Mouse (Mus musculus) forebrain, embryonic 12.5 days (tissue): ENCODE measurements around the gene Lrrc74b. TPM values are rescaled to one million over a fixed set of nuclear protein-coding genes. Genes with fewer than 3 reads are reported as not detected.

Experiments
- ATAC-seq: fragments of 200-750 bp; cut with Nextera tagmentation; 2 replicates; pipeline ENCODE4 v1.8.0; 2017; ENCODE audit warnings: moderate TSS enrichment; ENCODE audit not compliant: low FRiP score
- H3K27ac ChIP-seq: fragments of 300-500 bp; sonication (generic); 2 replicates; pipeline ENCODE4 v1.5.1; 2016; ENCODE audit warnings: mild to moderate bottlenecking
- H3K27me3 ChIP-seq: fragments of 300-500 bp; sonication (generic); 2 replicates; pipeline ENCODE4 v1.6.1; 2016; ENCODE audit warnings: mild to moderate bottlenecking
- H3K36me3 ChIP-seq: fragments of 300-500 bp; sonication (generic); replicated peaks from 2 replicates; pipeline ENCODE4 v1.6.1; 2016; ENCODE audit warnings: mild to moderate bottlenecking
- H3K4me1 ChIP-seq: fragments of 300-500 bp; sonication (generic); 2 replicates; pipeline ENCODE4 v1.6.1; 2016
- H3K4me2 ChIP-seq: fragments of 300-500 bp; sonication (generic); 2 replicates; pipeline ENCODE4 v1.6.1; 2016; ENCODE audit warnings: mild to moderate bottlenecking, moderate library complexity
- H3K4me3 ChIP-seq: fragments of 300-500 bp; sonication (generic); replicated peaks from 2 replicates; pipeline ENCODE4 v1.5.1; 2016; ENCODE audit warnings: mild to moderate bottlenecking
- H3K9ac ChIP-seq: fragments of 300-500 bp; sonication (generic); 2 replicates; pipeline ENCODE4 v1.6.1; 2016; ENCODE audit warnings: mild to moderate bottlenecking
- H3K9me3 ChIP-seq: fragments of 300-500 bp; sonication (generic); 2 replicates; pipeline ENCODE4 v1.6.1; 2016
- WGBS: fragments of 180-500 bp; shearing (Covaris S2); methylation state at CpG from one replicate; pipeline ENCODE4 v1.1.7; 2016; 5-methylcytosine and 5-hydroxymethylcytosine counted together
- polyA plus RNA-seq: library from polyadenylated mRNA; unstranded; fragments of >200 nt; fragmentation: Nextera tagmentation; extraction: Ambion mirVana; gene quantifications from 2 replicates; pipeline ENCODE4 v1.2.1, GENCODE M21; 2016

The Lrrc74b gene
- polyA plus RNA-seq, 1 experiment from 2014 or later: 0.17 TPM

DNA sequence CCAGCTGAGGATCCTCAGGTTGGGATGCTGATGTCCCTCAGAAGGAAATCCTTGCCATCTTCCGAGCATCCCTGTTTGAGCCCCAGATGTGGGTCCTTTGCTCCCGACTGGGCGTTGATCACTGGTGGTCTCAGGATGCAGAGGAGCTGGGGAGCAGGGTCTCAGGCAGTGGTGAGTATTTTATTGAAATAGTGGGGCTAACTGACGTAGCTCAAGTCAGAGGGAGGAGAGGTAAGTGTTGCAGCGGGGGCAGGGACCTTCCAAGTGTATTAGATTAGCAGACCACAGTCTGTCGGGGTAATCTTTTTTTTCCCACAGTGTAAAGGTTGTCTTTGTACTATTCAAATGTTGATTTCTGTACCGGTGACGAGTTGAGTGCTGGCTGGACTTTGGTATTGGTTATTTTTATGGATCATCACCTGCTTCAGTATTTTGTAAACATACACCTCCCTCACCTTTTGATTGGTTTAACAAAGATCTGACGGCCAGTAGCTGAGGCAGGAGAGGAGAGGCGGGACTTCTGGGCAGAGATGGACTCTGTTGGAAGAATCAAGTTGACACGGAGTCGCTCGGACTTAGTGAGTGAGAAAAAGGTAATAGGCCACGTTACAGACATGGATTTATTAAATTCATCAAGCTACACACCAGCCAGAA is 28.2 kb downstream of the Lrrc74b start:
- no peak overlapping the region for H3K9ac ChIP-seq

DNA sequence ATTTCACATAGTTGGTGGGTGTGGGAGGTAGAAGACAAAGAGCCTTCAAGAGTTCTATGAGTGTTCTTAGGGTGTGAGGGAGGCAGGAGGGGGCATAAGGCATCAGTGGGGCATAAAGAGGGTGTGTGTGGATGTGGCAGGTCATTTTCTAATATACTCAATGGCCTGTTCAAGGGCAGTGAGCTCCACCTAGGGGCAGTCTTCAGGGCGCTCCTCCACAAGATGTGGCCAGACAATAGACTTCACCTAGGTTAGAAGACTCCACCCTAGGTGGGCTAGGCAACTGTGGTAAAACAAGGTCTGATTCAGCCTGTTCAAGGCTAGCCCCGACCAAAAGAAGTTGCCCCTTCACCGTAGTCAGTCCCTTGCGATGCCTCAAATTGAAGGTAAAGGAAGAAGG is 28.8 kb downstream of the Lrrc74b start:
- peak overlapping the region; percentile 95; the same call in 1 of the 2 replicates for H3K4me2 ChIP-seq
- 68% methylated on average over 4 of the region's 4 CpGs for WGBS

More for the DNA sequence above, 28.2 kb downstream of the Lrrc74b start:
- 74% methylated on average over 14 of the region's 14 CpGs for WGBS
- Histone ChIP-seq H3K4me1 (peaks cover 19% of the 10 kb centered on the region), H3K4me2 (no peak overlapping the region), H3K4me3 (no peak overlapping the region), H3K9me3 (no peaks in the 10 kb centered on the region), H3K27me3 (no peaks in the 10 kb centered on the region), H3K27ac (no peak overlapping the region), H3K36me3 (peaks cover 13% of the 10 kb centered on the region)
- ATAC-seq: no peak

DNA sequence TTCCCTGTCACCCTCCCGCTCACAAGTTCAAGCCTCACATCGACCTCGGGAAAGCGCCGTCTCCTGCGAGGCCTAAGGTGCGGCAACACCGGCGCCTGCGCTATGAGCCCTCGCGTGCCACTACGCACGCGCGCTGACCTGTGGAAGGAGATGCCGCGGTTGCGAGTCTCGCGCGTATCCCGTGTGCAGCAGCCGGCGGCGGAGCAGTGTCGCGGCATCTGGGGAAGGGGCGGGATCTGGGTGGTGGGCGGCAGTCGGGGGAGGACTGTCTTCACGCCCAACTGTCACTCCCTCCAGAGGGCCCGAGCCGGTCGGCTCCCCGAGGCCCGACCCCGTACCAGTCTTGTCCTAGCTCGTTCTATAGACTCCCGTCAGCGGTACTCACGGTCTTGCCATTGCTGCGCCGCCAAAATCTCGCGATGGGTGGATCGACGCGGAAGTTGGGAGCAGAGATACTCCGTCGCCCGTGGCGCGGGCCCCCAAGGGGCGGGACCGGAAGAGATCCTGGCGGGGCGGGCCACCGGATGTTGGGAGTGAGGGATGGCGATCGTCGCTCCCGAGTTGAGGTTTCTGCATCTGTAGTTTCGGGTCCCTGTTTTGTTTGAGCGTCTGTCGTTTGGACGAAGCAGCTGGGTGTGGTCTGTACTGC is 30.3 kb downstream of the Lrrc74b start, which contains the start of gene Thap7:
Thap7 (minus strand) TSS at position 497 of the 649 bp plus-strand sequence.
- no peaks in the 10 kb centered on the region for H3K27me3 ChIP-seq
- H3K4me2 ChIP-seq: peak within 1 kb of the TSS; percentile 95
- H3K9me3 ChIP-seq: no peaks in the 10 kb centered on the region
- H3K4me1 ChIP-seq: peaks cover 19% of the 10 kb centered on the region
- WGBS: under 1% methylated on average over 67 of the region's 67 CpGs
- peak within 1 kb of the TSS; percentile 97 for H3K27ac ChIP-seq
- peaks cover 33% of the 10 kb centered on the region for H3K36me3 ChIP-seq
- H3K4me3 ChIP-seq: peak within 1 kb of the TSS; percentile 66
- peak; percentile 97 for ATAC-seq
- peak within 1 kb of the TSS; percentile 80 for H3K9ac ChIP-seq

More for the DNA sequence above, 28.8 kb downstream of the Lrrc74b start:
- Histone ChIP-seq H3K27ac (no peak overlapping the region), H3K36me3 (peaks cover 18% of the 10 kb centered on the region), H3K9me3 (no peaks in the 10 kb centered on the region), H3K4me3 (no peak overlapping the region), H3K4me1 (peaks cover 19% of the 10 kb centered on the region), H3K9ac (no peak overlapping the region), H3K27me3 (no peaks in the 10 kb centered on the region)
- ATAC-seq: no peak

DNA sequence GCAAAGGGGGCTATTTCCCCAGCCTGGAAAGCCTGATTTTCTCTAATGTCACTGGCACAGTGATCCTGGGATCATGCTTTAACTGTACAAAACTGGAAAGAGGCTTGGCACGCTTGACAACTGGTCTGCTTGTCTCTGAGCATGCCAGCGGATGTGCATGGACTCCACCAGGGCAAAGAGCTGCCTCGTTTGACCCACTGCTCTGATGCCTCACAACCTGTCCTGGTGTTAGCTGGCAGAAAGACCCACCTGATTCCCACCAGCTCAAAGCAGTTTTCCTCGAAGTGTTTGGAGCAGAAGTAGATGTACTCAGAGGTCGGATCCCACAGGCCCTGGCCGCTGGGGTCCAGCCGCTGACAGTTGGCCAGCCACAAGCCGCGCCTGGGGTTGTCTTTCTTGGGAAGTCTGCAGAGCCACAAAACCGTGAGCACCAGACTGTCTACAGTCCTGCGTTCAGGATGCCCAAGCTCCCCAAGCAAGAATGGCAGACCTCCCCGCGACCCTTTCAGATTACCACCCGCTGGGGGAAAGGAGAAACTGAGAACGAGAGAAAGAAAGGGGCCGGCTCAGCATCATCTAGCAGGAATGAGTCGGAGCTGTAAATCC is 31.0 kb downstream of the Lrrc74b start:
- peak overlapping the region; percentile 66 for H3K4me3 ChIP-seq
- peaks cover 40% of the 10 kb centered on the region for H3K36me3 ChIP-seq
- peak overlapping the region; percentile 80 for H3K9ac ChIP-seq
- no peaks in the 10 kb centered on the region for H3K9me3 ChIP-seq
- H3K4me1 ChIP-seq: peaks cover 19% of the 10 kb centered on the region
- H3K4me2 ChIP-seq: peak overlapping the region; percentile 95
- H3K27ac ChIP-seq: peak overlapping the region; percentile 97
- WGBS: 17% methylated on average over 17 of the region's 17 CpGs
- H3K27me3 ChIP-seq: no peaks in the 10 kb centered on the region
- no peak; the same call in none of the 2 replicates for ATAC-seq

DNA sequence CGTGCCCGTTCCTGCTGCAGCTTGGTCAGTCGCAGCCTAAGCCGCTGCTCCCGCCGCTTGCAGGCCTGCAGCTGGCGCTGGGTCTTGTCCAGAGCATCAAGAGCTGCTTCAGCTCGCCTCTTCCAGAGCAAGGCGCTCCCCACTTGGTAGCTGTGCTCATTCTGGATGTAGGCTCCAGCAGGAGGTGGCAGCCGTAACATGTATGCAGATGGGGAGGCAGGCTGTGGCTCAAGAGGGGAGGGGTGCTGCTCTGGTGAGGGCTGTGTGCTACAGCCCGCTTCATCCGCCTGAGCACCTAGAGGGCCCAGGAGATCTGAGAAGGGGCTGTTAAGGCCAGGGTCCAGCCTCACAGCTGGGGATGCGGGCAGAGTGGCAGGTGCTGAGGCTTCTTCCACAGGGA is 32.8 kb downstream of the Lrrc74b start:
- Histone ChIP-seq H3K36me3 (peaks cover 55% of the 10 kb centered on the region), H3K27ac (no peak overlapping the region), H3K4me1 (peaks cover 19% of the 10 kb centered on the region), H3K4me2 (no peak overlapping the region), H3K9me3 (no peaks in the 10 kb centered on the region), H3K27me3 (no peaks in the 10 kb centered on the region), H3K9ac (no peak overlapping the region), H3K4me3 (no peak overlapping the region)
- 84% methylated on average over 13 of the region's 13 CpGs for WGBS
- no peak for ATAC-seq

DNA sequence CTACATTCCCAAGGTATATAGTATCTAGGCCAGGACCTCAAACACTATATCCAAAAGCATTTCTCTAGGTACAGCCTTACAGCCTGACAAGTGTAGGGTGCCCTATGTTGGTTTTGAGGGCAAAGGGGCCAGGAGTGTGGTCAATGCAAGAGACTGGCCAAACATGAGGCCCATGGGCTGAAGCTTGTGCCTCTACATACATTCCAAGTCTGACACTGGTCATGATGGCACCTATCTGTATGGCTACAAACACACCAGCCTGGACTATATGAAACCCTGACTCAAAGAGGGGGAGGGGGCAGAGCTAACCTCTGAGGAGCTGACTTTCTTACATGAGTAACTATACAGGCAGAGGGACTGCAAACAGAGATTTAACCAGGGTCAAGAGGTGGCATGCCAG is 33.4 kb downstream of the Lrrc74b start:
- ATAC-seq: no peak
- Histone ChIP-seq H3K4me3 (no peak overlapping the region), H3K36me3 (peaks cover 62% of the 10 kb centered on the region), H3K4me2 (no peak overlapping the region), H3K9me3 (no peaks in the 10 kb centered on the region), H3K27ac (no peak overlapping the region), H3K27me3 (no peaks in the 10 kb centered on the region), H3K4me1 (peaks cover 19% of the 10 kb centered on the region), H3K9ac (no peak overlapping the region)

DNA sequence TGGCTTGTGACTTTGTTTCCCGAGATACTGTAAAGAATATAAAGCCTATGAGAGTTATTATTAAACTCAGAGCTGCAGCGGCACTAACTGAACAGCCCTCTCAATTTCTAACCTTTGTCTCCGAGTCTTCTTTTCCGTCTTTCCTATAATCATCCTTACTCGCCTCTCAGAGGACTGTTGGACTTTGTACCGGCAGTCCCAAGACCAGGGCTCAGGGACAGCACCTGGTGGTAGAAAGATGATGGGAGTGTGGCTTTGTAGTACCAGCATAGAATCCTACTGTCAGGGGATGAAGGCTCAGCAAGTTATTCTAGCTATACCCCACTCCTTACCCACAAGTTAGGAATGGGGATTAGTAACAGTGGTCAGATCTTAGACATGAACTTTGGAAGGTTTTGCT is 34.8 kb downstream of the Lrrc74b start:
- Histone ChIP-seq H3K27me3 (no peaks in the 10 kb centered on the region), H3K27ac (no peak overlapping the region), H3K4me2 (no peak overlapping the region), H3K4me3 (no peak overlapping the region), H3K9me3 (no peaks in the 10 kb centered on the region), H3K4me1 (peaks cover 10% of the 10 kb centered on the region), H3K9ac (no peak overlapping the region), H3K36me3 (peaks cover 76% of the 10 kb centered on the region)
- no peak for ATAC-seq
- WGBS: 91% methylated on average over 6 of the region's 6 CpGs

DNA sequence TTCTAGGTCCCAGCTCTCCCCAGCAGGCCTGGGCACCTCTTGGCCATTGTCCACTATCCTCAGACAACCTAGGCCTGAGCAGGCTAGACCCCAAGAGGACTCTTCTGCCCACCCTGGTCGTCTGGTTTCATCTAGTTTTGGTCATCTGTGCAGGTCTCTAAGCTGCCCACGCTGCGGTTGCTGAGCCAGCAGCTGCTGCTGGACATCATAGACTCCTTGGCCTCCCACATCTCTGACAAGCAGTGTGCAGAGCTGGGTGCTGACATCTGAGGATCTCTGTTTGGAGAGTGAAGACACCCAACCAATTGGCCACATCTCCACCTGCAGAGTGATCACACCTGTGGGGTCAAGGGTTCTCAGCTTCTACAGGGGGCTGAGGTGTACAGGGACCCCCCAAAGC is 35.5 kb downstream of the Lrrc74b start:
- H3K9me3 ChIP-seq: no peaks in the 10 kb centered on the region
- 86% methylated on average over 3 of the region's 3 CpGs for WGBS
- no peak overlapping the region for H3K4me2 ChIP-seq
- H3K27me3 ChIP-seq: no peaks in the 10 kb centered on the region
- no peak overlapping the region for H3K4me3 ChIP-seq
- H3K4me1 ChIP-seq: peaks cover 10% of the 10 kb centered on the region
- no peak for ATAC-seq
- no peak overlapping the region for H3K27ac ChIP-seq
- H3K9ac ChIP-seq: no peak overlapping the region
- peaks cover 83% of the 10 kb centered on the region for H3K36me3 ChIP-seq

DNA sequence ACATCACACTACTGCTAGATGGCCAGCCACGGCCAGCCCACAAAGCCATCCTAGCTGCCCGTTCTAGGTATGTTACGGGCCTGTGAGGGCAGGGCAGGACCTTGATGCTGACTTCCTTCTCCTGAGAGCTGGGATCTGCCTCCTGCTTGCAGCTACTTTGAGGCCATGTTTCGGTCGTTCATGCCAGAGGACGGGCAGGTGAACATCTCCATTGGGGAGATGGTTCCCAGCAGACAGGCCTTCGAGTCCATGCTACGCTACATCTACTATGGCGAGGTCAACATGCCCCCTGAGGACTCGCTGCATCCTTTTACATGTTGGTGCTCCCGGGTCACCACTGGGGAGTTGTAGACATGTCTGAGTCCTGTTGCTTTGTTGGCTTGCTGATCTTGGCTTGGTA is 36.9 kb downstream of the Lrrc74b start:
- peaks cover 97% of the 10 kb centered on the region for H3K36me3 ChIP-seq
- WGBS: 93% methylated on average over 11 of the region's 11 CpGs
- H3K9ac ChIP-seq: no peak overlapping the region
- no peak overlapping the region for H3K4me2 ChIP-seq
- H3K4me1 ChIP-seq: no peaks in the 10 kb centered on the region
- no peaks in the 10 kb centered on the region for H3K27me3 ChIP-seq
- H3K9me3 ChIP-seq: no peaks in the 10 kb centered on the region
- H3K4me3 ChIP-seq: no peak overlapping the region
- H3K27ac ChIP-seq: no peak overlapping the region
- no peak for ATAC-seq

DNA sequence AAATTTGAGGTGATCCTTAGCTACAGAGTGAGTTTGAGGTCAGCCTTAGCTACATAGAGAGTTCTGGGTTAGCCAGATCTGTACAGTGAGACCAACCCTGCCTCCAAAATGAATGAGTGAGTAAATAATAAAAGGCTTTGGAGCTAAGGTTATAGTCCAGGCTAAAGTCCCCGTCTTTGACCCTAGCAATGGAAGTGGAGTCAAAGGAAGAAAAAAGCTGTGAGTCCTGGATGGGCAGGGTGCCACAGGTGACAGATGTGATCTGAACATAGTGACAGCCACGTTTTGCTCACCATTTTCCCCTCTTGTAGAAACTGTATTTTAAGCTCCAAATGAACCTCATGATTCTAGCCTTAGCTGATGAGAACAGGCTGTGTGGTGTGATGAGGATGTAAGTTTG is 42.1 kb downstream of the Lrrc74b start:
- Histone ChIP-seq H3K4me2 (no peak overlapping the region), H3K4me3 (no peak overlapping the region), H3K27me3 (no peaks in the 10 kb centered on the region), H3K9me3 (no peaks in the 10 kb centered on the region), H3K4me1 (no peaks in the 10 kb centered on the region), H3K36me3 (peaks cover 97% of the 10 kb centered on the region), H3K9ac (no peak overlapping the region), H3K27ac (no peak overlapping the region)
- no peak for ATAC-seq
- WGBS: 84% methylated on average over 2 of the region's 2 CpGs

DNA sequence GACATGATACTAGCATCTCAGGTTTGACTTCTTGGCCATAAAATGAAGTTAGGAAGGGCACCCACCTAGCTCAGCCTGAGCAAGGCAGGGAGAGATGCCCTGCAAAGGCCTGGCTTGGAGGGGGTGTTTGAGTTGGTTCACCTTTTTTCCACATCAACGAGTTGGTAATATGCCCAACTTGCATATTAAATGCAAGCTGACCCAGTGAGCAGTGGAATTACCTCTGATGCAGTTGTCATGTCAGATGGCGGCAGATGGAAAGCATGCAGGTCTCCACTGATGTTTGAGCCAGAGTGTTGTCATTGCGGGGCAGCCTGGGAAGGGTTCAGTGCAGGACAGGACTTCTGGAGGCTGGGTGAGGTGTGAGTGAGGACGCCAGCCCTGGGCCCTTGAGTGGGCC is 49.6 kb downstream of the Lrrc74b start:
- no peaks in the 10 kb centered on the region for H3K27me3 ChIP-seq
- WGBS: 92% methylated on average over 4 of the region's 4 CpGs

DNA sequence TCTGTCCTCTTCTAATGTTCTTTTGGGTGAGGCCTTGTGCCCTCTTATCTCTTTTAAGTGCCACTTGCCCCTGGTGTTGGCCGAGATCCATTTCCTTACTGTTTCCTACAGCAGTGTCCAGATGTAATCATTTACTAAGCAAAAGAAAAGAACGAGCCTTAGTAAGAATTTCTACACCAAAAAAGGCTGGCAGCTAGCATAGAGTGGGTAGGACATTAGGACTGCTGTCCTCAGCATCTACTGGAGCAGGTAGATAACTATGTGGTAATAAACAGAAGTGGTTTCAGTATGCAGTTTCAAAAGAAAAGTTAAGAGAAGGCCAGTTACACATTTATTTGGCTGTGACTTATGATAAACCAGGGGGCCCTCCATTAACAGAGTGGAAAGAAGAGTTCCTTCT is 50.4 kb downstream of the Lrrc74b start:
- H3K4me1 ChIP-seq: peaks cover 19% of the 10 kb centered on the region
- H3K27ac ChIP-seq: no peak overlapping the region
- H3K4me3 ChIP-seq: no peak overlapping the region
- no peaks in the 10 kb centered on the region for H3K9me3 ChIP-seq
- H3K4me2 ChIP-seq: no peak overlapping the region
- H3K36me3 ChIP-seq: peaks cover 50% of the 10 kb centered on the region
- no peaks in the 10 kb centered on the region for H3K27me3 ChIP-seq
- WGBS: 93% methylated on average over 2 of the region's 2 CpGs
- no peak overlapping the region for H3K9ac ChIP-seq
- no peak for ATAC-seq

More for the DNA sequence above, 49.6 kb downstream of the Lrrc74b start:
- H3K36me3 ChIP-seq: peaks cover 57% of the 10 kb centered on the region
- H3K9ac ChIP-seq: no peak overlapping the region
- no peak overlapping the region for H3K4me3 ChIP-seq
- peaks cover 19% of the 10 kb centered on the region for H3K4me1 ChIP-seq
- no peaks in the 10 kb centered on the region for H3K9me3 ChIP-seq
- ATAC-seq: no peak
- no peak overlapping the region for H3K4me2 ChIP-seq
- no peak overlapping the region for H3K27ac ChIP-seq
